Mouse (Mus musculus) midbrain, postnatal 0 days (tissue): ENCODE measurements around the gene Fxyd4. TPM values are rescaled to one million over a fixed set of nuclear protein-coding genes. Genes with fewer than 3 reads are reported as not detected.

ENCODE experiments used
- ATAC-seq: fragments of 200-750 bp; cut with Nextera tagmentation; 2 replicates; pipeline ENCODE4 v1.8.0; 2017; ENCODE audit warnings: moderate number of reproducible peaks, mild to moderate bottlenecking, moderate TSS enrichment, moderate library complexity; ENCODE audit not compliant: low FRiP score
- DNase-seq: peaks from one replicate; pipeline ENCODE4 v3.0.0-alpha.2; 2015; ENCODE audit warnings: low spot score
- H3K27ac ChIP-seq: fragments of 300-500 bp; sonication (generic); 2 replicates; pipeline ENCODE4 v1.5.1; 2014; ENCODE audit warnings: low read depth, mild to moderate bottlenecking, low read length, mixed read lengths
- H3K27me3 ChIP-seq: fragments of 300-500 bp; sonication (generic); 2 replicates; pipeline ENCODE4 v1.6.1; 2014; ENCODE audit warnings: low read length, control low read depth, mixed read lengths; ENCODE audit not compliant: insufficient read depth
- H3K36me3 ChIP-seq: fragments of 300-500 bp; sonication (generic); 2 replicates; pipeline ENCODE4 v1.6.1; 2014; ENCODE audit warnings: low read length, control low read depth, mixed read lengths; ENCODE audit not compliant: insufficient read depth
- H3K4me1 ChIP-seq: fragments of 300-500 bp; sonication (generic); 2 replicates; pipeline ENCODE4 v1.6.1; 2014; ENCODE audit warnings: mild to moderate bottlenecking, control low read depth, antibody characterized with exemption, low read length, mixed read lengths; ENCODE audit not compliant: insufficient read depth
- H3K4me2 ChIP-seq: fragments of 300-500 bp; sonication (generic); 2 replicates; pipeline ENCODE4 v1.6.1; 2014; ENCODE audit warnings: low read depth, mild to moderate bottlenecking, low read length, mixed read lengths; ENCODE audit not compliant: poor library complexity, severe bottlenecking
- H3K4me3 ChIP-seq: fragments of 300-500 bp; sonication (generic); 2 replicates; pipeline ENCODE4 v1.5.1; 2014; ENCODE audit warnings: low read depth, mild to moderate bottlenecking, low read length, moderate library complexity
- H3K9ac ChIP-seq: fragments of 300-500 bp; sonication (generic); replicated peaks from 2 replicates; pipeline ENCODE4 v1.6.1; 2014; ENCODE audit warnings: mild to moderate bottlenecking, low read length, moderate library complexity, mixed read lengths; ENCODE audit not compliant: poor library complexity, severe bottlenecking
- H3K9me3 ChIP-seq: fragments of 300-500 bp; sonication (generic); 2 replicates; pipeline ENCODE4 v1.6.1; 2016; ENCODE audit warnings: low read length, control low read depth
- CTCF ChIP-seq: IDR thresholded peaks from 2 replicates; pipeline ENCODE4 v1.5.1; 2016; ENCODE audit warnings: antibody characterized with exemption, mild to moderate bottlenecking
- WGBS: fragments of 180-500 bp; shearing (Covaris S2); extraction: QIAGEN DNeasy Blood & Tissue Kit; methylation state at CpG from one replicate; pipeline ENCODE4 v1.1.7; 2014; 5-methylcytosine and 5-hydroxymethylcytosine counted together
- polyA plus RNA-seq: library from polyadenylated mRNA; unstranded; fragments of >200 nt; fragmentation: Nextera tagmentation; extraction: Ambion mirVana; gene quantifications from 2 replicates; pipeline ENCODE4 v1.2.1, GENCODE M21; 2015
- total RNA-seq: library from RNA; depleted of rRNA; stranded (reverse); fragments of >200 nt; gene quantifications from 2 replicates; pipeline ENCODE4 v1.2.3, GENCODE M21; 2014

Fxyd4 gene
- total and polyA plus RNA-seq, 2 experiments from 2014 or later: 0.96 TPM; not detected in 1

- TF ChIP-seq CTCF: no peak
- Histone ChIP-seq H3K27me3 (no peaks in the 10 kb centered on the region), H3K4me2 (peak overlapping the region; percentile 94), H3K36me3 (no peaks in the 10 kb centered on the region), H3K4me1 (peaks cover 6% of the 10 kb centered on the region; the same call in 1 of the 2 replicates), H3K4me3 (peak overlapping the region; percentile 56), H3K9ac (peak overlapping the region; percentile 63; the same call in 1 of the 2 replicates), H3K27ac (no peak overlapping the region), H3K9me3 (no peaks in the 10 kb centered on the region)
- WGBS: 6% methylated on average over 12 of the region's 12 CpGs
- DNase-seq (no peak), ATAC-seq (no peak)
These were observed 21.2 kb downstream of the Fxyd4 start for GRCm38 (mm10) chr6:117916205-117916736.

GRCm38 (mm10) chr6:117914541-117914940, 23.0 kb downstream of the Fxyd4 start:
- Histone ChIP-seq H3K27ac (no peak overlapping the region), H3K4me2 (no peak overlapping the region), H3K9me3 (no peaks in the 10 kb centered on the region), H3K9ac (no peak overlapping the region), H3K4me1 (peaks cover 6% of the 10 kb centered on the region; the same call in 1 of the 2 replicates), H3K36me3 (no peaks in the 10 kb centered on the region), H3K27me3 (no peaks in the 10 kb centered on the region), H3K4me3 (no peak overlapping the region)
- no peak for DNase-seq
- TF ChIP-seq CTCF: no peak
- ATAC-seq: no peak

- H3K27me3 ChIP-seq: no peaks in the 10 kb centered on the region
- no peak overlapping the region for H3K4me2 ChIP-seq
- no peak for DNase-seq
- no peaks in the 10 kb centered on the region; the same call in 1 of the 2 replicates for H3K4me1 ChIP-seq
- H3K9me3 ChIP-seq: no peaks in the 10 kb centered on the region
- no peak for ATAC-seq
- no peak overlapping the region for H3K9ac ChIP-seq
- H3K4me3 ChIP-seq: no peak overlapping the region
- no peak for TF ChIP-seq CTCF
- H3K27ac ChIP-seq: no peak overlapping the region
- WGBS: 85% methylated on average over 6 of the region's 6 CpGs
- no peaks in the 10 kb centered on the region for H3K36me3 ChIP-seq
These were observed 27.3 kb downstream of the Fxyd4 start for GRCm38 (mm10) chr6:117910120-117910661.

- Histone ChIP-seq H3K27me3 (no peaks in the 10 kb centered on the region), H3K27ac (no peak overlapping the region), H3K36me3 (no peaks in the 10 kb centered on the region), H3K4me2 (peak overlapping the region; percentile 97), H3K4me3 (peak overlapping the region; percentile 81), H3K9me3 (no peaks in the 10 kb centered on the region), H3K4me1 (no peaks in the 10 kb centered on the region; the same call in 1 of the 2 replicates), H3K9ac (no peak overlapping the region)
- TF ChIP-seq CTCF: no peak
- 3% methylated on average over 14 of the region's 14 CpGs for WGBS
- DNase-seq: no peak
- ATAC-seq: no peak
These were observed 29.0 kb downstream of the Fxyd4 start for GRCm38 (mm10) chr6:117908424-117908900.

- H3K9me3 ChIP-seq: no peaks in the 10 kb centered on the region
- no peak for DNase-seq
- no peaks in the 10 kb centered on the region; the same call in 1 of the 2 replicates for H3K4me1 ChIP-seq
- H3K9ac ChIP-seq: peak overlapping the region; percentile 85
- H3K36me3 ChIP-seq: no peaks in the 10 kb centered on the region
- no peaks in the 10 kb centered on the region for H3K27me3 ChIP-seq
- under 1% methylated on average over 26 of the region's 26 CpGs for WGBS
- TF ChIP-seq CTCF: no peak
- peak overlapping the region; percentile 81 for H3K4me3 ChIP-seq
- ATAC-seq: no peak
- 0 out of 2 replicates have a peak overlapping the region, but pooled peaks have one; percentile 88 for H3K27ac ChIP-seq
- H3K4me2 ChIP-seq: peak overlapping the region; percentile 97
These were observed 29.5 kb downstream of the Fxyd4 start for GRCm38 (mm10) chr6:117907979-117908355.

- Histone ChIP-seq H3K4me2 (peak overlapping the region; percentile 97), H3K4me1 (no peaks in the 10 kb centered on the region; the same call in 1 of the 2 replicates), H3K27ac (peak overlapping the region; percentile 88), H3K9ac (peak overlapping the region; percentile 85), H3K27me3 (no peaks in the 10 kb centered on the region), H3K4me3 (peak overlapping the region; percentile 81), H3K9me3 (no peaks in the 10 kb centered on the region), H3K36me3 (no peaks in the 10 kb centered on the region)
- DNase-seq (peak; percentile 71), ATAC-seq (peak; percentile 39)
- TF ChIP-seq CTCF: no peak
- WGBS: under 1% methylated on average over 53 of the region's 77 CpGs
These were observed 30.1 kb downstream of the Fxyd4 start for GRCm38 (mm10) chr6:117907301-117907978.
